Mouse (Mus musculus) frontal cortex, postnatal 36 days (tissue): ENCODE data around the gene Hist2h4.
"Not testable (repeated sequence)": the region's sequence is repeated elsewhere in the genome, so short reads cannot be mapped to it uniquely, and the experiment has no call there.

Source experiments
- DNase-seq, 2 experiments: peaks; one replicate each; pipeline ENCODE4 v3.0.0; 2022; ENCODE audit warnings: low spot score in 2 of 2

The Hist2h4 gene

DNA sequence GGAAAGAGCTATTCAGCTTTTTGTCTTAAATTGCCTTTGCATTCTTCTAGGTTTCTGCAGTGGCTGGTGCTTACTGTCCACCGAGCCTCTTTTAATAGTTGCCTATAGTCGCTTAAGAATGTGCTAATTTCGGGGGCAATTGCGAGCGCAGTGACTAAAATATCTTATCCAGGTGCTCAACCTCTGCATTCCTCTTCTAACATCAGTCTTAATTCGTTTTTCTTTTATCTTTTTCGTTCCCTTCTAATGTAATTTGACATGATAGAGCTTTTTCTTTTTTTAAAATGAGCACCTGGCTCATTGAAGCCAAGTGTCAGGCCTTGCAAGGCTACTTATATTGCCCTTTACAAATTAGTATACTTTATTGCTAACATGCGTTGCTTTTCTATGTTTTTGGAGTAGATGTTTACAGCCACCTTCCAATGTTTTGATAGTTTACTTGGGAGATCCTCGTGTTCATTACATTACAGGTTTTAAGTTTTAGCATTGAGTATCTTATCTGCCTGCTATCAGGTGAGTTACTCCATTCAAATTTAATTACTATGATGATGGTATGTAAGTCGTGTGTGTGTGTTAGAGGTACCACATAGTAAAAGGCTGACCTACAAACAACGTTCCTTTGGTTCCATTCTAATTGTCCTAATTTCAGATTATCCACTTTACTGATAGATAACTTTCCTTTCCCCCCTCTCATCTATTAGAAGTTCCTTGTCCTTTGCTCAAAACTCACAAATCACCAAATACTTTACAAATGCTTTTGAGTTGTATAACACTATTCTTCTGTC, 15.6 kb downstream of the Hist2h4 start:
- no peak for DNase-seq

DNA sequence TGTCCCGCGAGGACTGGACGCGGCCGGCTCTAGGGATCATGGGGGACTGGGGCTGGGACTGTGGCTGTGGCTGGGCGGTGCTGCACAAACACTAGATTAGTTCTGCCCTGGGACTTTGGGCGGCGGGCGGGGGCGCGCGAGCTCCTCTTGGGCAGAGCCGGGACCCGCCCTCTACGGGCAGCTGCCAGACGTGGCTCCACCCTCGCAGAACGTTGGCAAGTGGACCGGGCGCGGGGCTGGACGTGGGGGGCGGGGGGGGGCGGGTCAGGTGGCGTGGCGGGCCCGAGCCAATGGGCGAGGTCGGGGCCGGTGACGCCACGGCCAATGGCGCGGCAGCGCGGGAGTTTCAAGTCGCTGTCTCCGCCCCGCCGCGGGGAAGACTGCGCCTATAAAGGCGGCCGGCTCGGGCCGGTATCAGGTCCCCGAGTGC, 16.7 kb downstream of the Hist2h4 start, which contains the start of gene Hist2h3c1:
TSS of gene Hist2h3c1 (plus strand) at position 259 of the 430 bp plus-strand sequence.
- DNase-seq, result not testable (repeated sequence)

DNA sequence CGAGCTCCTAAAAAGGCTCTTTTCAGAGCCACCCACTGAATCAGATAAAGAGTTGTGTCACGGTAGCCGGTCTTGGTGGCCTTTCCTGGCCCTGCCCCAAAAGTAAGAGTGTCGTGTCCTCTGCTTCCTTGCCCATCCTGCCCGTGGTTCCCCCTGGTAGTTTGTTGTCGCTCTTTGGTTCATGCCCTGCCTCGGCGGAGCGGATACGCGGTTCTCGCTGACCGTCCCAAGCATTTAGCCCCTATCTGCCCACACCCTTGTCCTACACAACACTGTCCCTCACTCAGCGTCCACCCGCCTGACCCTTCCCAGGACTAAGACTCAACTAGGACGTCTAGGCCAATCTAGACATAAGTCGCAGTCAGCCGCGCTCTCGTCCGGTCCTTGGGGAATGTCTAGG, 17.1 kb downstream of the Hist2h4 start:
- not testable (repeated sequence) for DNase-seq

- DNase-seq, result peak; percentile 88 to 91
Observed at GRCm38 (mm10) chr3:96245003-96245886, 17.9 kb downstream of the Hist2h4 start, which contains the start of gene Hist2h2aa1. Hist2h2aa1 (plus strand) TSS chr3:96245497.

DNA sequence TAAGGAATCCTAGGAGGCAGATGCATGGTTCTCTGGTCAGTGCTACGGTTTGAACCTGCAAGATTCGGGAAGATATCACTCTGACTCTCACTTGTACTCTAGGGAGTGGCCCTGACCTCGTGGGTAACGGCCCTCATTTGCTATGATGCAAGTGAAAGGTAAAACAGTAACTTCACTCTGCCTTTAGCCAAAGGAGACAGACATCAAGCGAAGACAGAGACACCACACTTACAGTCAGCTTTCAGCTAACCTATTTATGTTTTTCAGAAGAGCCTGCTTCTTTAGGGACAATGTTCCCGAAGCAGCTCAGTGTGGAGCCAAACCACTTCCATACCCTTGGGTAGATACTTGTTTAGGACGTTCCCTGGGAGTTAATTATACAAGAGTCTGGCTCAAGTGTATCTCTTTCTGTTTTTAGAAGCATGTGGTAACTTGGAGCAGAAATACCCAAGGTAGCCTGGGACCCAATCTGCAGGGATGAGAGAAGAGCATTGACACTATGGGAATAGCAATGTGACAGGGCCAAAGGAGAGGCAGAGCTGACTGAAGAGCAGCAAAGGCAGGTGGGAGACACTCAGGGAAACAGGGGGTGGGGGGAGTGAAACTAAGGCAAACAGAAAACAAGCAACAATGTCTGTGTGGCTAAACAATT, 19.1 kb downstream of the Hist2h4 start:
- no peak for DNase-seq

- no peak for DNase-seq
Observed at GRCm38 (mm10) chr3:96240799-96241197, 22.3 kb downstream of the Hist2h4 start.

- DNase-seq, result peak; percentile 98
Observed at GRCm38 (mm10) chr3:96239949-96240798, 22.9 kb downstream of the Hist2h4 start, which contains the start of gene Hist2h2aa2. Hist2h2aa2 (minus strand) TSS chr3:96240276.

DNA sequence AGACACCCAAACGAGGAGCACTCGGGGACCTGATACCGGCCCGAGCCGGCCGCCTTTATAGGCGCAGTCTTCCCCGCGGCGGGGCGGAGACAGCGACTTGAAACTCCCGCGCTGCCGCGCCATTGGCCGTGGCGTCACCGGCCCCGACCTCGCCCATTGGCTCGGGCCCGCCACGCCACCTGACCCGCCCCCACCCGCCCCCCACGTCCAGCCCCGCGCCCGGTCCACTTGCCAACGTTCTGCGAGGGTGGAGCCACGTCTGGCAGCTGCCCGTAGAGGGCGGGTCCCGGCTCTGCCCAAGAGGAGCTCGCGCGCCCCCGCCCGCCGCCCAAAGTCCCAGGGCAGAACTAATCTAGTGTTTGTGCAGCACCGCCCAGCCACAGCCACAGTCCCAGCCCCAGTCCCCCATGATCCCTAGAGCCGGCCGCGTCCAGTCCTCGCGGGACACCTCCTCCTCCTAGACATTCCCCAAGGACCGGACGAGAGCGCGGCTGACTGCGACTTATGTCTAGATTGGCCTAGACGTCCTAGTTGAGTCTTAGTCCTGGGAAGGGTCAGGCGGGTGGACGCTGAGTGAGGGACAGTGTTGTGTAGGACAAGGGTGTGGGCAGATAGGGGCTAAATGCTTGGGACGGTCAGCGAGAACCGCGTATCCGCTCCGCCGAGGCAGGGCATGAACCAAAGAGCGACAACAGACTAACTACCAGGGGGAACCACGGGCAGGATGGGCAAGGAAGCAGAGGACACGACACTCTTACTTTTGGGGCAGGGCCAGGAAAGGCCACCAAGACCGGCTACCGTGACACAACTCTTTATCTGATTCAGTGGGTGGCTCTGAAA, 23.9 kb downstream of the Hist2h4 start, which contains the start of gene Hist2h3c2:
TSS of gene Hist2h3c2 (minus strand) at position 174 of the 840 bp plus-strand sequence.
- not testable (repeated sequence) for DNase-seq

- no peak for DNase-seq
Observed at GRCm38 (mm10) chr3:96237904-96238511, 25.1 kb downstream of the Hist2h4 start.

- DNase-seq, result no peak
Observed at GRCm38 (mm10) chr3:96237335-96237903, 25.7 kb downstream of the Hist2h4 start.

GRCm38 (mm10) chr3:96236834-96237334, 26.2 kb downstream of the Hist2h4 start:
- no peak for DNase-seq

DNA sequence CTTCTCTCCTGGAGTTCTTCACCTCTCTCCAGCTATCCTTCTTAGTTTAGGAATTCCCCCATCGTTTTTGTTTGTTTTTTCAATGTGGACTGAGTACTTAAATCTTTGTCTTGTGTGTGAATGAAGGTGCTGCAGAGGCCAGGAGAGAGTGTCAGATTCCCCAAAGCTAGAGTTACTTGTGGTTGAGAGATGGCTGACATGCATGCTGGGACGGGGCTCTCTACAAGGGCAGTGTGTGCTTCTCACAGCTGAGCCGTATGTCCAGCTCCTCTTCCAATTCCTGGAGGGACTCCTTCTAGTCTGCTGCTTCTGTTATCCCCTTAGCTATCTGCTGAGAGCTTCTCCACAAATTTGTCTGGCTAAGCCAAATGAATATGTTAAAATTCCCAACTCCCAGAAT, 27.3 kb downstream of the Hist2h4 start:
- no peak for DNase-seq

DNA sequence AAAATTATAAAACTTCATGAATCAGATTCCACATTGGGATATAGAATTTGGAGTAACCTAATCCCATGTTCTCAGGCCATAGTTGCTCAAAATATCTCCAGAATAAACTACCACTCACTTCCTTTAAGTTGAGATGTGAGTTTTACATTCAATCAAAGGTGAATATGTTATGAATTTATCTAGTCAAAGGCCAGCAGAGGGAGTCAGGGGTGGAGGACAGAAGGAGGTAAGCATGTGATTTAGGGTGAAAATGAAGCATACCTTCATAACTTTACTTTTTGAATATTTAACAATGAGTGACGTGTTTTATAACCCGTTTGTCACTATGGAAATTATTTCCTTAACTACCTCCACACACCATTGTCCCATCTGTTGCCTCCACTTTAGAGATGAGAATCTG, 28.2 kb downstream of the Hist2h4 start:
- DNase-seq, result no peak

DNA sequence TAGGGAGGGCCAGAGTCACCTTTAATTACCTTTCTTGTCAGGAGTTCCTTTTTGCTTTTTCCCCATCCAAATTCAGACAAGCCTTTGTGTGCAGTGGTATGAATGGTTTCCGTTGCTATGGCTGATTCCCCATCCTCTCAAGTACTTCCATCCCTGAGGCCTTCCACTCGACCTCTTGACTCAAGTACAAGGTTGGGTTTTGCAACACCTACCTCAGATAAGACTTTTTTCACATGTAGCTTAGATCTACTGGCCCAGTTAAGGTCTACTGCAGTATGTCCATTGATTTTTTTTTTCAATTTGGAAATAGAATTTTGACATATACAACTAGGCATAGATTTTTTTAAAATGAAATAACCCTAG, 31.4 kb downstream of the Hist2h4 start:
- no peak for DNase-seq

- DNase-seq, result no peak
Observed at GRCm38 (mm10) chr3:96230910-96231757, 32.0 kb downstream of the Hist2h4 start.

DNA sequence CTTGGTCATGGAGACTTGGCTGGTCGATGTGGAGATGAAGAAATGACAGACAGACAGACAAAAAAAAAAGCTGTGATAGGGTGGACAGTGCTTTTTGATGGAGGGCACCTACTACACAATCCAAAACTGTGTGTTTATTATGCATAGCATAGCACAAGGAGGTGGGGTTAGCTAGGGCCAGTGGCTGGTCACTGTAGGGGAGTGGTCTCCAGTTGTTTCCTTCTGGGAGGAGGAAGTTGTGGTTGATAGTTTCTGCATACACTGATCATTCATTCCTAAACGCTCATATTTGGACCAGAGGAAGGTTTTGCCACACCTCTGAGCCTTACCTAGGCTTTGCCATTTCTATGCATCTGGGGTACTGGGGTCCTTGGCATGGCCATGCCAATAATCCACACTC, 32.7 kb downstream of the Hist2h4 start:
- no peak for DNase-seq

DNA sequence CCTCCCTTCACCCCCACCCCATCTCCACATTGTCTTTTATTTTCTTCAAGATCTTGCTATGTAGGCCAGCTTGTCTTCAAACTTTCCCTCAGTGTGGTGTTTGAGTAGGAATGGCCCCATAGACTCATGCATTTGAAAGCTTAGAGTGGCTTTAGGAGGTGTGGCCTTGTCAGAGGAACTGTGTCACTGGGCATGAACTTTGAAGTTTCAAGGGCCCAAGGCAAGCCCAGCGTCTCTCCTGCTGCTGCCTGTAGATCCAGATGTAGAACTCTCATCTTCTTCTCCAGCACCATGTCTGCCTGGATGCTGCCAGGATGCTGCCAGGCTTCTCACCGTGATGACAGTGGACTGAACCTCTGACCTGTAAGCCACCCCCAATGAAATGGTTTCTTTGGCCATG, 34.3 kb downstream of the Hist2h4 start:
- DNase-seq, result no peak
